Mouse (Mus musculus): Measurements from ENCODE around the gene Mmp21.

DNA sequence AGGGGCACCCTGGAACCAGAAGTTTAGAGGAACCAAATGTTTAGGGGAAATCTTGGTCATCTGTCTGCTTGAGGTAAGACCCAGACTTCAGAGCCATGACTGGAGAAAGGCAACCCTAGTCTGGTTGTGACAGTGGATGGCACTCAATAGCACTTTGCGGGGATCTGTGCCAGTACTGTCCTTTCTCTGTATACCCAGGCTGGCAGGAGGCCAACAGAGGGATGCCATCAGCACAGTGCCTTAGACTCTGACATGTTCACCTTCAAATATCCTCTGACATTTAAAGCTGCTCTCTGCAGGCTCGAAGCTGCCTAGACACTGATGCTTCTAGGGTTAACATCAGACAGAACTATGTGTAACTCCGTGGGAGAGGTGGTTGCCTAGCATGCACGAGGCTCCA is 422 bp downstream of the Mmp21 start:
- TF ChIP-seq GATA1 (IDR thresholded peaks at IDR 0.05; ENCODE audit: borderline replicate concordance, low read length) (no peak), FLI1 (IDR thresholded peaks at IDR 0.05; ENCODE audit: low read length) (no peak)

Data from megakaryocyte, embryonic 14.5 days (primary cell).